Mouse (Mus musculus): ENCODE results near the gene Colca2.
A peak's percentile ranks its signal among the peaks of the same experiment; 100 is the strongest.

Gene Colca2

DNA sequence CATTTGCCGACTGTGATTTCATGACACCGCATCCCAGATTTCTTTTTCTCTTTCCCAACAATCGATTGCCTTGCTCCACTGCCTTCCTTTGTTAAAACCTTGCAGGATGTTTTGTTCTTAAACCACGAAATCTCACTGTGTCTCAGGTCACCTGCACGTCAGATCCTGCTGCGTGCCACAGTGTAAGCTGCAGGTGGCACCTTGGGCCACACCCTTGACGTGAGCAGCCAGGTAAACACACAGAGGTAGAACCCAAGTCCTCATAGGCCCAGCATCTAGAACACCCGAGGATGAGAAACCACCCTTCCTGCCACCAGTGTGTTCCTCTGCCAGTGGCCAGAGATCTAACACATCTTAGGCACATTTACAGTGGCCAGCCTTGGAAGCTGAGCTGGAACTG is 7.3 kb downstream of the Colca2 start:
- DNase-seq, result no peak

- DNase-seq, result no peak
Observed at GRCm38 (mm10) chr9:51268852-51269251, 9.5 kb downstream of the Colca2 start.

DNA sequence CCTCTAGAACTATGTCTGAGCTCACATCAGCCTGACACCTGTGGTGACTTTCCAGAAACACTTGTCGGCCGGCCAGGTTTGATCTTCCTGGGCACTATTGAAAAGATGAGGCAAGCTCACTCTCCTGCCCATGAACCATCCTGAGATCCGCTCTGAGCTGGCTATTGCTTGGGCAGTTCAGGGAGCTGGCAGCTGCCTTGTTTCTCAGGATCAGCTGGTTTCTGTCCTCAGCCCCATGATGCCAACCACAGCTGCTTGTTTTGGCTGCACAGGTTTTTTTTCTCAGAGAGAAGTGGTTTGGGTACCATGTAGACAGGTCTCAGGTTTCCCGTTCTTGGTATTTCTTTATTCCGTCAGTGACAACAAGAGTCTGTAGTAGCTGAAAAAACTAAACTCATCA is 19.9 kb downstream of the Colca2 start:
- DNase-seq, result no peak

GRCm38 (mm10) chr9:51256780-51257502 is 21.4 kb downstream of the Colca2 start:
- DNase-seq, result no peak

- DNase-seq, result peak; percentile 14
Observed at GRCm38 (mm10) chr9:51238741-51239385, 39.5 kb downstream of the Colca2 start.

DNA sequence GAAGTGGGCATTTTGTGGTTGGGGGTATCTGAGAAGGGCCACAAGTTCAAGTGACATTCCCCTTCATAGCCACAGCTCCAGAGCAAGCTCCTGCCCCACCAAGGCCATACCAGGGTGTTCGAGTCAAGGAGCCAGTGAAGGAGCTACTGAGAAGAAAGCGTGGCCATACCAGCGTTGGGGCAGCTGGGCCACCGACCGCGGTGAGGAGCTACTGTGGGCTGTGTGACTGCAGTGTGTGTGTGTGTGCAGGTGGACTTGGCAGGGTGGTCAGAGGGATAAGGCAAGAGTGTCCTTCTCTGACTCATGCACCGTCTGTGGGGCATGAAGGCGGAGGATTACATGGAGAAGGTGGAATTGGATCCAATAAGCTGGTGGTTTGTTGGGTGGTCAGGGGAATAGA is 46.2 kb downstream of the Colca2 start:
- DNase-seq, result no peak

DNA sequence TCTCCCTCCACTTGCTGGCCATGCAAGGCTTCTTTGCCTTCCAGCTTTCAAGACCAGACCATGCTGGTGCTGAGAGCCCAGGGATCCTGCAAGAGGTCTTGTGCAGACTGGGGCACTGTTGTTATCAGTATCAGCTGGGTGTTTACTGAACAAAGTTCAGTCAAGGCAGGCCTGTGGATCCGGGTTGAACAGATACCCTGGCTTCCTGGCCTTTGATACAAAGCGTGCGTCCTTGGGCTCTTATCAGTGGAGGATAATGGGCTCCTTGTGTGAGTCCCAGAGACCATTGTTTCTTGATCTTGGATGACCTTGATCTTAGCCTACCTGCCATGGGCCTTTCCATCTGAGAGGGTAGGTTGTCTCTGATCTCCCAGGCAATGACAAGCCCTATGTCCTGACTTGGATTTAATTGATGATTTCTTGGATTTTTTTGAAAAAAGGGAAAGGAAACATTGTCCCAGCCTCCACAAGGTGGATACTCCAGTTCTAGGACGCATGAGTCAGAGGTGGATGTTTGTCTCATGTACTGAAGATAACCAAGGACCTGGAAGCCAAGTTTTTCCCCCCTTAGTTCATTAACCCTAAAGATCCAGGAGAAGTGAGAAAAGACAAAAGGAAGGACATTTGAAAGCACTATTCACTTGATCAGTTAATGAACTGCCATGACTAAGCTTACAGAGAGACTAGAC is 47.5 kb downstream of the Colca2 start:
- no peak for DNase-seq

GRCm38 (mm10) chr9:51225636-51226166 is 52.7 kb downstream of the Colca2 start:
- no peak for DNase-seq
